Mouse (Mus musculus): ENCODE measurements around the gene 4930579F01Rik.

Gene 4930579F01Rik

DNA sequence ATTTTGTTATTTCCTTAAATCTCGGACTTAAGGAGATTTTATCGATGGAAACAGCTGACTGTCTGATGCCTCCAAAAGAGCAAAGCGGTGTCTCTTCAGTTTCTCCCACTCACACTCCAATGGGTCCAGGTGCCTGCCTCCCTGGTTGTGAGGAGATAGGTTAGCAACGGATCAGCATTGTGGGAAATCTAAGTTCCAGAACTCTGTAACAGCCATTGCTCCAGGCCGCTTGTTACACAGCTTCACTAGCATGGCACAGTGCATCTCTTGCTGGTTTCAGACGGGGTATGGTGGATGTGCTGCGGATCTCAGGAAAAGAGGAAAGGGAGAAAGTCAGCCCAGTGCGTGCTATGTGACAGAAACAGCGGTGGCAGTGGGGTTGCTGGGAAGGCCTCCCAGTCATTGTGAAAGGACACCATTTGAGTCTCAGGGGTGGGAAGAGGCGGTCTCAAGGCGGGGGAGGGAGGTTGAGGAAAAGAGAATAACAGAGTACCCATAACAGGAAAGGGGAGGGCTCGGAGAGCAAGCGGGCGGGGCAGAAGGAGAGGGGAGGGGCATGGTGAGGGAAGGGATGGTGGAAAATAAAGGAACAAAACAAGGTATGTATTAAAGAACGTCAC is at the start of gene 4930579F01Rik:
4930579F01Rik (minus strand) TSS at position 143 of the 620 bp plus-strand sequence.
- DNase-seq (ENCODE audit: low spot score in 2 of 2), result no peak

DNA sequence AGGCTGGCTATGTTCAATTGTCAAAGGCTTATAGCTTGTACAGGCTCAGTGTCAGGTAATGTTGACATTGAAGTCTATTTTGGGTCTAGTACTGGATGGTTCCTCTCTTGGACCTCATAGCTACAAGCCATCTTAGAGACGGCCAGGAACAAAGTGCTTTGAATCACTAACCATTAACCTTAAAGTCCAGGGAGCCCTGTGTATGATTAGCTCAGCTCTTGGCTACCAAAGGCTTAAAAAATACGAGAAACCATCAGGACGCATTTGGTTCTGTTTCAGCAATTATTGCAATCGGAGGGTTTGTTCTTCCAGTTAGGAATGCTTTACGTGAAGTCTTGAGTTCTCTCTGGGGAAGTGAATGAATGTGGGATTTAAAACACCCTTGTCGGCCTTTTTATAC is 49.3 kb upstream of the 4930579F01Rik start:
- no peak for DNase-seq (ENCODE audit: low spot score in 2 of 2)

DNA sequence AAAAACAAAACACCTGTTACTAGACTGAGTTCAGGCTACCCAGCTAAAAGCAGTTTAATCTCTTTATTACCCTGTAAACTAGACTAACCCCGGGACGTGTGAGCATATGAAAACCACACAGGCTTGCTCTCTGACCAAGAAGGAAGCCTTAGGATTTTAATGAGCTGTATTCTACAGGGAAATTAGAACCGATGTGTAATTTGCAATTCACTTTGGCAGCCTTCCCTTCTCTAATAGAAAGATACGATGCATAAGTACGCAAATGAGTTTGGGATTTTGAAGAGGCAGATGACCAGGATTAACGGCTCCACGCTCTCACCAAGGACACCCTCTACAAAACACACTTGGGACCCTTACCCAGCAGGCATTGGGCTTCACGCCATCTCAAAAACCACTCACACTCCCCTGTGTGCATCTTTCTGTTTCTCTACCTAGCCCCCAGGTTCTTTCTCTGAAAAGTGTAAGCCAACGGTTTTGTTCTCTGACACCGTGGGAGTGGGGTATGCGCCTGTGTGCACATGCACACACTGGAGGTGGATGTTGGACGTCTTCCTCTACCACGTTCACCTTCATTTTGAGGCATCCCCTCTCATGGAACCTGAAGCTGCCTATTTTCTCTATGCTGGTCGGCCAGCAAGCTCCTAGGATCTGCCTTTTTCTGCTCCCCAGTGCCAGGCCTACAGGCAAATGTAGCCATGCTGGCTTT is 48.5 kb upstream of the 4930579F01Rik start:
- no peak for DNase-seq (ENCODE audit: low spot score in 2 of 2)

DNA sequence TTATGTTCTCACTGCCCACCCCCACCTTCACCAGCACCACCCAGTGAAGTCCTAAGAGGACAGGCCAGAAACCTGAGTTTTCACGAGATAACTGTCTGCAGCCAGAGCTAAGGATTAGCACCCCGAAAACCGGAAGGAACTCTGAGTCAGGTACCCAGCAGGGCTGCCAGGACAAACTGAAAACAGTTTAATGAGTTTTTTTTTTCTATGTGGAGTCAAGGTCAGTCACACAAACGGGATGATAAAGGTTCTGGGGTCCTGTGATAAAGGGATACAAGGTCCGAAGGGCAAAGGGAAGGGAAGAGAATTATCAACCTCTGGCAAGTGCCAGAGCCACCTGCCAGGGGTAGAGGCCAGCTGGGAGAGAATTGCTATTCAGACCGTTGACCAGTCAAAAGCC is 47.7 kb upstream of the 4930579F01Rik start:
- no peak for DNase-seq (ENCODE audit: low spot score in 2 of 2)

DNA sequence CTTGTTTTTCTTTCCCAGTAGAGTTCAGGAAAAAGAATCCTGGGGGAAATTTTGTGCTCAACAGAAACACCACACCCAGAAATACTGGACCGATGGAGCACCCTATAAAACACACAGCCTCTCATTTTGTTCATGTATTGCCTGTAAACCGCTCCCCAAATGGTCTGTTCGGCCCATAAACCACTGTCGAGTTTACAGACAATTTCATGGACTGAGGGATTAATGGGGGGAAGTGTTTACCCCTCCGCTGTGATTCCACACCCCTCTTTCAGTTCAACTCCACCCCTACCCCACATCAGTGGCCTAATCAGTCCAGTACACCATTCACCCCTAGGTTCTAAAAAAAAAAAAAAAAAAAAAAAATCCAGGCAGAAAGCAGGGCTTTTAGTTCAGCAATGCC is 47.3 kb upstream of the 4930579F01Rik start:
- DNase-seq (ENCODE audit: low spot score in 2 of 2), result no peak

DNA sequence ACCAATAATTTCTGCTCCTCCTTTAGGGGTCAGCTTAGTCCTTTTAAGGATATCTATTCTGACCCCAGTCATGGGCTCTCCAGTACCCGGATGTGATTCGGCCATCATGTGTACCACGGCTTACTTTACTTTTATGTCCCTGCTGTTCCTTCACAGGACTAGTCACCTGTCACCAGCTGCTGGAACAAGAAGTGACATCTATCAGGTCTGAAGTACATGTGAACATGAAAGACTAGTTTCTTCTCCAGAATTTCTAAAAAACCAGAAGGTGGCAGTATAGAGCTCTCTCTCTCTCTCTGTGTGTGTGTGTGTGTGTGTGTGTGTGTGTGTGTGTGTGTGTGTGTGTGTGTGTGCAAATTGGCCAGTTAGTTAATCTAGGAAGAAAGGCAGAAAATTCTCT is 46.8 kb upstream of the 4930579F01Rik start:
- no peak for DNase-seq (ENCODE audit: low spot score in 2 of 2)

DNA sequence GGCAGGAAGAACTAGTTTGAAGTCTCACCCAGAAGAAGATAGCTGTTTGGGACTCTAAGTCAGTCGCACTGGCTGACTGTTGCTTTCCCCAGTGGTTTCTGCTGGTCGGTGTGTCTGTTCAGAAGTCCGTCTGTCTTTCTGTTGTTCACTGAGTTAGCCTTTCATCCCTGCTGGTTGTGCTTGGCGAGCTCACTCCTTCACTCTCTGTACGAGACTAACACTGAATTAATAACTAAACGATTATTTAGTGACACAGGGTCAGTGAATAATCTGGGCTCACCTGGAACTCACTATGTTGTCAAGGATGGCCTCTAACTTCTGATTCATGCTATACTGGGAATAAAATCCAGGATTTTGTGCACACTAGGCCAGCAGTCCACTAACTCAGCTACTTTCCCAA is 45.8 kb upstream of the 4930579F01Rik start:
- DNase-seq (ENCODE audit: low spot score in 2 of 2), result no peak

DNA sequence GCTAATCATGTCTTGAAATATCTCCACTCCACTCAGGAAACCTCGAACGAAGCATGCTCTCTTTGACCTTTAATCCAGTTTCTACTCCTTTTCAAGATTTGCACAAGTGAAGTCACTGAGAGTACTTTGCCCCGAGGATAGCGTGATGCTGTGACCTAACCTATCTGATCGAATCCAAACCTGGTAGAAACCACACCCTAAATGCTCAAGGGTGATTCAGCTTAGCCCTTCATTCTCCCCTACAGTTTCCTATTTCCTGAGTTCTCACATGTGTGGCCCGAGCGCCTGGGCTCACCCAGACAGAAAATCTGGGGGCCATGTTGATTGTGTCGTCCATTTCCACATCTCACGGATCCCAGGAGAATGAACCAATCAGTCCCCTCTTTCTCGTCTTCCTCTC is 44.4 kb upstream of the 4930579F01Rik start:
- no peak for DNase-seq (ENCODE audit: low spot score in 2 of 2)

DNA sequence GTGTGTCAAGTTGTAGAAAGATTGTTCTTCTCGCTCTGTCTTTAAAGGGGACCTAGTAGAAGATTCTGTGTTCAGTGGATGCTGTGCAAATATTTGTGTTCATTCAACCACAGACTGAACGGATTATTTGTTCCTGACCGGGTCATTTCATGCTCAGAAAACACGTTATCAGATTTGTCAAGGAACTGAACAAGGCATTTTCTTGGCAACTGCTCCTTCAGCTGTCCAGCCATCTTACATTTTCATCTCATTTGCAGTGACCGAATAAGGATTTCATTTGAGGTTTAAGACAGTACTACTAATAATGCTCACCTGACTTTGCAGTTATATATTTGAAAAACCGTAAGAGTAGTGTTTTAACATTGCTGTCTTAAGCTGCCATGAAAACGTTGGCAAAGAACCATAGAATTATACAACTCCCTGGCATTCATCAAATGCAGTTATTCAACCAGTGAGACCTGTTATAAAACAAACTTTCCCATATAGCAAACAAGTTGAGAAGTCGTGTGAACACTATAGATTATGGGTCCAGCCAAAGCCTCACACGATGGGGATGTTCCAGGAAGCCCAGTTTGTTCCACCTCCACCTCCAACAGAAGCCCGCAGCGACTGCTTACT is 43.0 kb upstream of the 4930579F01Rik start:
- no peak for DNase-seq (ENCODE audit: low spot score in 2 of 2)

DNA sequence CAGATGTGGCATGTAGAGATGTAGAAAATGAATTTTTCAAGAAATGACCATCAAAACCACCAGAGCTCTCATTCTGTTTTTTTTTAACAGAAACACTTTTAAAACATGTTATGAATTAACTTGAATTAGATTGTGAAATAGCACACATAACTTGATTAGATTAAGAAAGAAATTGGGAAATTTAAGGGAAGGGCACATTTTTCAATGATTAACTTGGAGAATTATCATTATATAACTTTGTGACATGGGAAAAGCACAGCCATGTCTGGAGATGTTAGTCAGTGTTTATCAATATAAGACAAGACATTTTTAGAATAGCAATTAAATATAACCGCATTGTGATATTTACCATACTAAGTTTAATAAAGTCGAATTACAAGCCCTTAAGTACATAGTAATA is 37.9 kb upstream of the 4930579F01Rik start:
- DNase-seq (ENCODE audit: low spot score in 2 of 2), result no peak

DNA sequence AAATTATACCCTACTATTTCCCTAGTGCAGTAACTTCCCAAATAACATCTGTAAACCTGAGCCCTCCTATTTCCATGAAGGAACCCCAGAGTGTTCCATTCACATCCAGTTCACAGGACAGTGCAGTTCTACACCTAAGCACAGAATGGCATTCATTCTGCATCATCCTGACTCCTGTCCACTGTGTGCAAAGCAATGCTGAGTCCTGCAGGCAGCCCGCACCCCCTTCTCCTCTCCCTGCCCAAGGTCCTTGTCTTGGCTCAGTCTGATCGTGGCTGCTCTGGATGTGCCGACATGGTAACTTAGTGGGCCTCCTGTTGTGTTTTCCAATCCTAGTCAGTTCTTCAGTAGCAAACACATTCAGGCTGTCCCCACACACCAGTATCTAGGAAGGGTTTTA is 36.6 kb upstream of the 4930579F01Rik start:
- DNase-seq (ENCODE audit: low spot score in 2 of 2), result no peak

DNA sequence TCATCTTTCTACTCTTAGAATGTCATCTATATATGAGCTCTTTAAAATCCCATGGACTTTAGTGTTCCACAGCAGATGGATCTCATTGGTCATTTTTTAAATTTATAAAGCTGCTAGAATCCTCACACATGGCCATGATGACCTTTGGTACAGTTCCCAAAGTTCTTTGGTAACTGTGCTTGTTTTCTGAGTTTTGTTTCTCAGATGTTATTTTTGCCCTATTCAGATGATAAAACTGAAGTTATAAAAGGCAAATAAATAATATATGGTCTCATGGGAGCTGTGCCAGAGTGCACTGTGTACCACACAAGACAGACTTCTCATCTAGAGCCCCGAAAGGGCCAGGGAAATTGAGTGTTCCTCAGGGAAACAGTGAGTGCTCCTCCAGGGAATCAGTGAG is 35.8 kb upstream of the 4930579F01Rik start:
- no peak for DNase-seq (ENCODE audit: low spot score in 2 of 2)

DNA sequence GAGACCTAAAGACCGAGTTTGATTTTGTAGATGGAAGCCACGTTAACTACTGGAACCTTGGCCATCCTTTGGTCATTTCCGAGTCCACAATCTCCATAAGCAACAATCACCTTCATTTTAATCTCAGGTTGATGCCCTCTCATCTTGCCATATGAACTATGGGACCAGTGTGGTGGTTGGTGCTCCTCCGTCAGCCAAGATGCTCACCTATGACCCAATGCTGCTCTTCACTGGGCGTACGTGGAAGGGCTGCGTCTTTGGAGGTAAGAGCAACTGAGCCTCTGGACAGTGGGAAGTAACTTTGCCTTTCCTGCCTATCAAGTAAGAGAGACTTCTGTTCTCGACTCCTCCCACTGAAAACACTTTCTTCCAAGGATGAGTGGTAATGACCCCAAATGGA is 34.2 kb upstream of the 4930579F01Rik start:
- no peak for DNase-seq (ENCODE audit: low spot score in 2 of 2)

DNA sequence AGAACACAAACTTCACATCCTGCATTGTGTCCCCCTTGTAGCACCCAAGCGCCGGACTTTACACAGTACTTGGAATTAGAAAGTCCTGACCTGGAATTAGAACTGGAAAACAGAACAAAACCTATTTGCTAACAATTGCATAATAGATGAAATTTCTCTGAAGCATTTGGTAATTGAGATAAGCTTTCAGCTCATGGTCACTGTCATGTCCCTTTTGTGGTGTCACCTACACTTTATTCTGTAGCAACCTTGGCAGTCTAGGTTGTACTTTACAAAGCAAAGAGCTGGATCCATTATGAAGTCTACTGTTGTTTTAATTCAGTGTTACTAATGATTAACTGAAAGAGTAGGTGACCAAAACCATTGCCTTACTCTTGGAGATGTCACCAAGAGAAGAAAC is 33.5 kb upstream of the 4930579F01Rik start:
- no peak for DNase-seq (ENCODE audit: low spot score in 2 of 2)

DNA sequence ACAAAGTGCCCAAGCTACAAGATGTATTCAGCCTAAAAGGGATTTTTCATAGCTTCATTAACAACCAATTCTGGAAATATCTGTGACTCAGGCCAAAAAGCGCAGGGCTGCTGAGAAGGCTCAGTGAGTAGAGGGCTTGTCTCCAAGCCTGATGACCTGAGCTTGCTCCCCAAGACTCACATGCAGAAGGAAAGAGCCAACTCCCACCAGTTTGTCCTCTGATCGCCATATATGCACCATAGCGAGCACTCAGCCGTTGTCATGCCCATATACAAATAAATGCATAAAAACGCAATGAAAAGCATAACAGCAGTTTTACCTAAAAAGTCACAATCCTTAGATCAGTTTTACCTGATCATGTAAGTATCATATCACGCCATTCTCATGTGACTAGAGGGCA is 32.9 kb upstream of the 4930579F01Rik start:
- DNase-seq (ENCODE audit: low spot score in 2 of 2), result no peak

DNA sequence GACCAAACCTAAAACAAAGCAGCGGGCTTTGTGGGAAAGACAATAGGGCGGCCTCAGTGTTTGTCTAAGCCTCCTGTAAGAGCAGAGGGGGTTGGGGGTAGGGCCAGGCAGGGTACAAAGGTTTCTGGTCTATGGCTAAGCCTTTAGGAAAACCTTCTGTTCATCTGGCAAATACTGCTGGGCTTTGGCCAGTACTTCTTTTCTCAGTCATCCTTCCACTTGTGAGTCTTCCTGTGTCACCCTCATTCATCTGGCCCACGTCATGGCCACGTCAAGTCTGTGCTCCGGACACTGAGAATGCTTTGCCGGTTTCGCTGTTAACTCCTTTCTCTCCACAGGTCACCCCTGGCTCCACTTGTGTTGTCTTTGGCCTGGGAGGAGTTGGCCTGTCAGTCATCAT is 32.2 kb upstream of the 4930579F01Rik start:
- no peak for DNase-seq (ENCODE audit: low spot score in 2 of 2)

DNA sequence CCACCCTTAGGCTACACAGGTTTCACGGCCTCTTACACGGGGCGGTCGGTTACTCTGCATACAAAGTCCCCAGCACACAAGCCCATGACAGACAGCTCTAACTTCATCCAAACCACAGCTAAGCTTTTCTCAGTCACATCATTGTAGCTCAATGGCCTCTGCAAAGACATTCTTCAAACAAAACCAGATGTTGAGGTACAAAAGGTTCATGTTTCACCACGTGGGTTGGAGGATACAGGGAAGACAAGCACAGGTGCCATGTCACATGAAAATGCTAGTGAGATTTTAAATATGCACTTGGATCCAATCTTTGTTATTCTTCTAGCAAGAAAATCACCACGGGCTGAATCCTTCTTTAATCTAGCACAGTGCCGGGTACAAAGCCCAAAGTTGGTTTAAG is 31.7 kb upstream of the 4930579F01Rik start:
- DNase-seq (ENCODE audit: low spot score in 2 of 2), result no peak

DNA sequence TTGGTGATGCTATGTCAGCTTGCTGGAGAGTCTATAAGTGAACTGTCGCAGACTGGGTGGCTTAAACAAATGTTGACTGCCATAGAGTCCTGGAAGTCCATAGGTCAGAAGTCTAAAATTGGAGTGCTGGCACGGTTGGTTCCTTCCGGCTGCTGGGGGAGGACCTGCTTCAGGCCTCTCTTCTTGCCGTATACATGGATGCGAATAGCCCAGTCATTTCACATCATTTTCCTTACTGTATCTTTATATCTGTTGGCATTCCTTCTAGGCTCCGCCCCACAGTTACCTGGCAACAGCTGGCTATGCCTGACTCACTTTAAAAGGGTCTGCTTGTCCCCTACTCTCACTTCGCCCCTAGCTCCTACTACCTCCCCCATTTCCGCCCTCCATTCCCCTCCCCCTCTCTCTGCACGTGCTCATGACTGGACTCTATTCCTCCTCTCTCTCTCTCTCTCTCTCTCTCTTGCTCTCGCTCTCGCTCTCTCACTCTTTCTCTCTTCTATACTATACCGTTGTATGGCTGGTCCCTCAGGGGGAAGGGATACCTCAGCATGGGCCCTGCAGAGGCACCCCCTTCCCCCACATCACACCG is 30.8 kb upstream of the 4930579F01Rik start:
- no peak for DNase-seq (ENCODE audit: low spot score in 2 of 2)

DNA sequence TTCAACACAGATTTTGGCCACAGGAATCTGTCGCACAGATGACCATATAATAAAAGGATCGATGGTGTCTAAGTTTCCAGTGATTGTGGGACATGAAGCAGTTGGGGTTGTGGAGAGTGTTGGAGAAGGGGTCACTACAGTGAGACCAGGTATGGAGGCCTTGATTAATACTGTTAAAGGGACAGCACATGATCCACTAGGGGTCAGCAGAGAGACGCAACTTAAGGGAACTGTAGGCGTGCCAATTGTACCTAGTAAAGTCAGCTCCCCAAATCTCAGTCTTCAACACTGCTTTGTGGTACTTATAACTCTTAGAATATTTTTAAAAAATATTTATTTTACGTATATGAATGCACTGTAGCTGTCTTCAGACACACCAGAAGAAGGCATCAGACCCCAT is 29.3 kb upstream of the 4930579F01Rik start:
- DNase-seq (ENCODE audit: low spot score in 2 of 2), result peak in 1 of 2 experiments; percentile 20

DNA sequence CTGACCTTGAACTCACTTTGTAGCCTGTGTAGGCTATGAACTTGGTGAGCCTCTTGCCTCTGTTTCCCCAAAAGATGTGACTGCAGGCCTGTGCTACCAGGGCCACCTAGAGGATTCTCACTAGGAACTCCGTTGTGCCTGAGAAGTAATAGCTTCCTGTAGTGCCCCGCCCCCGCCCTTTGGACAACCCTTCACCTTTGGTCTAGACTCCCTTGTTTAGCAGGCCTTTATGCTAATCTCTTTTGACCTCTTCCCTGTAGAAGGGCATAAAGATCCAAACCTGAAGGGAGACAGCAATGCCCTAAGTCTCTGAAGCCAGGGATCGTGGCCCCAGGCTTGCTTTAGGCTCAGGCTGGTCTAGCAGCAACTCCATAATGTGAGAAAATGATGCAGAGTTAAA is 28.9 kb upstream of the 4930579F01Rik start:
- no peak for DNase-seq (ENCODE audit: low spot score in 2 of 2)

DNA sequence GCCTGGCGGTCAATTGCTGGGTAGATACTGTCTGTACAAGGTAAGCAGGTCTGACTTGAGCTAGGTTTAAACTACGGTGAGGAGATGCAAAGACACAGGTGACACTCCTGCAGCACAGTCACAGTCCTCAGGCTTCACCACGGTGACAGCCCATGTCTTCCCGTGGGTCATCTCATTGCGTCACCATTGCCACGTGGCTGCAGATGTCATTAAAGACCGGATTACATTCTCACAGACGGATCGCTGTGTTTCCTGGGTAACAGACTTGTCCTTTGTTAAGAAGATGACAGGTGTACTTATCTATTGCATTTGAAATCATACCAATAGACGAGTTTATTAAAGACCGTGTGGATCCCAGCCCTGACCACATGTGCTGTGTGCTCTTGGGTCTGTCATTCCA is 27.5 kb upstream of the 4930579F01Rik start:
- DNase-seq (ENCODE audit: low spot score in 2 of 2), result no peak

DNA sequence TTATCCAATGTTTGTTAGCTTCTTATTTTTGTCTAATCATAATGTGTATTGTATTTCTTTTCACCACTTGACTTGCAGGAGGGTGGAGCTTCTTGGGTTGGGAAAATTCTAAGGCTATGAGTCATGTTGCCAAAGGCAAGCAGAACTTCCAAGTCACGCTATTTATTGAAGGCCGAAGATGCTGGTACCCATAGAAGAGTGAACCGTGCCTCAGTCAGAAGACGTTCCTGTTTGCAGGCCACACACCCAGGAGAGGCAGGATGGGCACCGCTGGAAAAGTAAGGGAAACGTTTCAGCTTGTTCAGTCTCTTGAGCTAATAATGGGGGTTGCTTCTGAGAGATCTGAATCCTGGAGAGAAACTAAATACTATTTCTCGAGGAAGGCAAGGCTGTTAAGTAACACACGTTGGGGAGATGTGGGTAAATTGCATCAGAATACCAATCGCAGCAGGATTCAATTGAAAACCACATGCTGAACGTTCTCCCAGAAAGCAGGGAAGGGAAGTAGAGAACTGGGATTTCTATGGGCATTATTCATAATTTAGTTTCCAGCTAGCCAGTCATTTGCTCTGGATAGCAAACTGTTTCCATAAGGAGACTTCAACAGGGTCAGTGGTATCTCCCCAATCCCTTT is 24.1 kb upstream of the 4930579F01Rik start, which contains the start of gene Adh7:
Adh7 (plus strand) TSS at position 130 of the 634 bp plus-strand sequence.
- DNase-seq (ENCODE audit: low spot score in 2 of 2), result no peak

Data from frontal cortex, postnatal 10 days (tissue).